Mouse (Mus musculus) liver, embryonic 14.5 days (tissue): ENCODE data around the gene Rbbp5. TPM values are rescaled to one million over a fixed set of nuclear protein-coding genes. Genes with fewer than 3 reads are reported as not detected.

Source experiments
- ATAC-seq: fragments of 200-750 bp; cut with Nextera tagmentation; 2 replicates; pipeline ENCODE4 v1.8.0; 2017; ENCODE audit warnings: moderate number of reproducible peaks, mild to moderate bottlenecking, moderate library complexity; ENCODE audit not compliant: insufficient read depth
- DNase-seq, 3 experiments: peaks; one replicate each; pipeline ENCODE4 v3.0.0-alpha.2; 2012 to 2013; ENCODE audit warnings: low read depth in 3 of 3, low spot score in 3 of 3
- H3K27ac ChIP-seq: fragments of 300-500 bp; sonication (generic); 2 replicates; pipeline ENCODE4 v1.5.1; 2014; ENCODE audit warnings: moderate library complexity, mild to moderate bottlenecking, control low read depth, inconsistent platforms
- H3K27me3 ChIP-seq: fragments of 300-500 bp; sonication (generic); 2 replicates; pipeline ENCODE4 v1.6.1; 2014; ENCODE audit warnings: mild to moderate bottlenecking, low read length, moderate library complexity; ENCODE audit not compliant: control insufficient read depth, insufficient read depth
- H3K36me3 ChIP-seq: fragments of 300-500 bp; sonication (generic); replicated peaks from 2 replicates; pipeline ENCODE4 v1.6.1; 2014; ENCODE audit warnings: low read depth; ENCODE audit not compliant: control insufficient read depth, insufficient read depth
- H3K4me1 ChIP-seq, 2 experiments: fragments of 200-500 bp in 1 of 2; fragments of 300-500 bp in 1 of 2; sonication (generic) in 1 of 2; replicated peaks; 2 replicates each; pipeline ENCODE4 v1.6.1; 2012 to 2014; ENCODE audit warnings: antibody characterized with exemption in 1 of 2, inconsistent platforms in 1 of 2, low read length in 1 of 2; ENCODE audit not compliant: control insufficient read depth in 2 of 2, insufficient read depth in 2 of 2
- H3K4me2 ChIP-seq: fragments of 300-500 bp; sonication (generic); 2 replicates; pipeline ENCODE4 v1.6.1; 2014; ENCODE audit warnings: low read depth, mild to moderate bottlenecking, control low read depth, moderate library complexity
- H3K4me3 ChIP-seq, 2 experiments: fragments of 200-500 bp in 1 of 2; fragments of 300-500 bp in 1 of 2; sonication (generic) in 1 of 2; 2 replicates each; pipeline ENCODE4 v1.5.1; 2012 to 2014; ENCODE audit warnings: low read depth in 2 of 2, low read length in 2 of 2, mild to moderate bottlenecking in 2 of 2, control low read depth in 1 of 2, inconsistent platforms in 1 of 2, moderate library complexity in 1 of 2; ENCODE audit not compliant: insufficient read depth in 1 of 2
- H3K9ac ChIP-seq: fragments of 300-500 bp; sonication (generic); replicated peaks from 2 replicates; pipeline ENCODE4 v1.6.1; 2014; ENCODE audit warnings: mild to moderate bottlenecking, control low read depth, moderate library complexity
- H3K9me3 ChIP-seq: fragments of 300-500 bp; sonication (generic); 2 replicates; pipeline ENCODE4 v1.6.1; 2016; ENCODE audit warnings: low read length, mixed read lengths; ENCODE audit not compliant: control insufficient read depth
- CTCF ChIP-seq: IDR thresholded peaks from 2 replicates; pipeline ENCODE4 v1.5.1; 2016; ENCODE audit warnings: antibody characterized with exemption, low read depth, control low read depth
- EP300 ChIP-seq: IDR thresholded peaks from 2 replicates; pipeline ENCODE4 v1.6.1; 2016; ENCODE audit warnings: antibody characterized with exemption, low read depth
- WGBS: fragments of 180-500 bp; shearing (Covaris S2); extraction: QIAGEN DNeasy Blood & Tissue Kit; methylation state at CpG from one replicate; pipeline ENCODE4 v1.1.7; 2014; ENCODE audit not compliant: insufficient replicate concordance; 5-methylcytosine and 5-hydroxymethylcytosine counted together
- polyA plus RNA-seq, 2 experiments: library from polyadenylated mRNA; depleted of rRNA in 1 of 2; stranded (reverse) in 1 of 2; unstranded in 1 of 2; fragments of >200 nt; fragmentation: Nextera tagmentation in 1 of 2; extraction: Ambion mirVana in 1 of 2; gene quantifications; 2 replicates each; pipeline versions ENCODE4 v1.2.1 to v1.2.3; 2012 to 2014

The Rbbp5 gene
- polyA plus RNA-seq, 2 experiments: 16.3 to 20.0 TPM

DNA sequence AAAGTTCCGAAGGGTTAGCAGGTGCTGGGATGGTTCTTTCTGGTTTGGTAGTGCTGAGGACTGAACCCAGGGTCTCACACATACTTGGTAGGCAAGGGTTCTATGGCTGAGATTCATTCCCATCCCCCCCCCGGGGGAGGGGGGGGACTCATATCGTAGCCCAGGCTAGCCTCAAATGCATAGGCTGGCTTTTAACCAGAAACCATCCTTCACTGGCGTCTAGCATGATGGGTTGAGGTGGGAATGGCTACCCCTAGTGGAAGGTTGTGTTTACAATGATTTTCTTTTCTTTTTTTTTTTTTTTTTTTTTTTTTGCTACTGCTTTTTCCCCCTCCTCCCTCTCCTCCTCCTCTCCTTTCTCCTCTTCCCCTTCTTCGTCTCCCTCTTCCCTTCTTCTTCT lies 4.6 kb upstream of the Rbbp5 start:
- Histone ChIP-seq H3K4me2 (no peak overlapping the region), H3K27me3 (no peaks in the 10 kb centered on the region), H3K4me1 (peaks cover 4 to 6% of the 10 kb centered on the region in 2 experiments; a peak in 3 of 4 replicates), H3K9me3 (no peaks in the 10 kb centered on the region), H3K36me3 (no peaks in the 10 kb centered on the region), H3K4me3 (no peak overlapping the region), H3K27ac (no peak overlapping the region), H3K9ac (no peak overlapping the region)
- TF ChIP-seq CTCF (peak; percentile 51), EP300 (no peak)
- ATAC-seq (no peak), DNase-seq (no peak)
- 47% methylated on average over 5 of the region's 5 CpGs for WGBS

DNA sequence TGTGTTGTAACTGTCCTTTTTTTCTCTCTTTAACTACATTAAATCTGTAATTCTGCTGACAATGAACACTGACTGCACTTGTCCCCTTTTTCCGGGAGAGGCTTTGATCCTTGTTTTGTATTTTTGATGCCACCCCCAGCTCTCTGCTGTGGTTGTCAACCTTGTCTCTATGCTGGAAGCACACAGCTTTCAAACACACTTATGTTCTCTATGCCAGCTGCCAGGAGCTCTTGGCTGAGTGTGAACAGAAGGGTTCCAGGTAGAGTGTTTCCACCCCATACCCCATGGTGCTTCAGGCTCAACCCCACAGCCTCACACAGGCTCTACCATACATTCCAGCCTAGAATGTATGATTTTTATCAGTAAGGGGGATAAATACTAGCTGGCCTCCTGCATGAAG lies 2.7 kb upstream of the Rbbp5 start:
- Histone ChIP-seq H3K36me3 (no peaks in the 10 kb centered on the region), H3K4me2 (no peak overlapping the region), H3K4me1 (peaks cover 10 to 18% of the 10 kb centered on the region in 2 experiments), H3K27ac (no peak overlapping the region), H3K9me3 (no peaks in the 10 kb centered on the region), H3K27me3 (no peaks in the 10 kb centered on the region), H3K4me3 (no peak overlapping the region), H3K9ac (no peak overlapping the region)
- no peak for ATAC-seq
- no peak for DNase-seq
- TF ChIP-seq EP300 (no peak), CTCF (no peak)
- 64% methylated on average over 1 of the region's 1 CpGs for WGBS

DNA sequence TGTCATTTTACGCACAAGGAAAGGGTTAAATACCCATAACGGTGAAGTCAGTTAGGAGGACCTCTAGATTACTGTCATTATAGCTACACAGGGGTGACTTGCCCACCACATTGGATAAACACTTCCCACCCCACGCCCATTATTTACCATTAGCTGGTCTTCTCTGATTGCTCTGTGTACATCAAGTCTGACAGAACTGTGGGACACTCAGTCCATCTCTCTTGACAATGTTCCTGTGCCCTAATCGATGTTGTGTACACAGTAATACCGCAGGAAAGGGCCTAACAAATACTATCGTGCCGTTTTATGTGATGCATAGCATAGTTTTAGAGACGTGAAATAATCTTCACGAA lies 614 bp upstream of the Rbbp5 start:
- ATAC-seq (peak; percentile 56), DNase-seq (peak in 1 of 3 experiments; percentile 23)
- 4% methylated on average over 9 of the region's 9 CpGs for WGBS

DNA sequence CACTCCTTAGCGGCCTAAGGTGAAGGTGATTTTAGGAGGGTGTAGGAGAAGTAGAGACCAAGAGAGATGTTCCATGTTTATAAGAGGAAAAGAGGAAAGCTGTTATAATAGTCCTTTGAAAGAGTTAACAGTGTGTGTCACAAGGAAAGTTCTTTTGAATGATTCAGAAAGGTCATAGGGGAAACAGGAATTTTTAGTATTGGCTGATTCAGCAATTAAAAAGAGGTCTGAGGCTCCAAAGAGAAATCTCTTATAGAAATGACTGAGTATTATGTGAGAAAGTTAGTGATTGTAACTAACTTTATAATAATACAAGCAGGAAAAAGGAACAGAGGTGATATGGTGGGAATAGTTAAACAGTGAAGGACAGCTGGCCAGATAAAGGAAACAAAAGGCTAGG lies 2.3 kb downstream of the Rbbp5 start:
- 80% methylated on average over 1 of the region's 1 CpGs for WGBS
- Histone ChIP-seq H3K4me3 (no peak overlapping the region), H3K4me2 (peak overlapping the region; percentile 11; the same call in 1 of the 2 replicates), H3K36me3 (peaks cover under 1% of the 10 kb centered on the region; the same call in 1 of the 2 replicates), H3K27ac (no peak overlapping the region), H3K4me1 (peaks cover 8 to 18% of the 10 kb centered on the region in 2 experiments), H3K27me3 (no peaks in the 10 kb centered on the region), H3K9me3 (no peaks in the 10 kb centered on the region), H3K9ac (no peak overlapping the region)
- TF ChIP-seq CTCF (no peak), EP300 (no peak)
- DNase-seq (no peak), ATAC-seq (no peak)

More for the DNA sequence above, 614 bp upstream of the Rbbp5 start:
- Histone ChIP-seq H3K27me3 (no peaks in the 10 kb centered on the region), H3K9me3 (no peaks in the 10 kb centered on the region), H3K9ac (peak overlapping the region; percentile 86), H3K27ac (peak overlapping the region; percentile 16), H3K4me2 (peak overlapping the region; percentile 69), H3K4me1 (peaks cover 8 to 18% of the 10 kb centered on the region in 2 experiments), H3K4me3 (peak overlapping the region; percentile 75 to 92), H3K36me3 (no peaks in the 10 kb centered on the region)
- no peak for TF ChIP-seq EP300
- TF ChIP-seq CTCF: no peak

DNA sequence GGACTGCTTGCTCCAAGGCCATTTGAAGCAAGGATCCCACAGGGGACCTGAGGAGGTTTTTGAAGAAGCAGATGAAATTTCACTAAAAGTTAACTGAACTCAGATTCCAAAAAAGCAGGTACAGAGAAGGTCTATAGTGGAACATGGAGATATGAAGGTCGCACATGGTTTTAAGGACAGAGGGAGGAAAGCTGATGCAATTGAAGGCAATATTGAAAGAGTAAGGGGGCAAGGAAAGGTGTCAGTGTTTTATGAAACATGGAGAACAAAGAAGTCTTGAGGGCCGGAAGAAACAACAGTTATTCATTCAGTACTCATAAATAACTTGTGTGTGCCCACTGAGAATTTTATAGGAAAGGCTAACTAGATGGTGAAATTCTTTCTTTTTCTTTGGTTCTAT lies 4.5 kb downstream of the Rbbp5 start:
- H3K27me3 ChIP-seq: no peaks in the 10 kb centered on the region
- 63% methylated on average over 2 of the region's 2 CpGs for WGBS
- DNase-seq (no peak), ATAC-seq (no peak)
- no peak overlapping the region for H3K9ac ChIP-seq
- peaks cover 3% of the 10 kb centered on the region for H3K36me3 ChIP-seq
- peaks cover 6 to 12% of the 10 kb centered on the region in 2 experiments for H3K4me1 ChIP-seq
- H3K27ac ChIP-seq: no peak overlapping the region
- H3K9me3 ChIP-seq: no peaks in the 10 kb centered on the region
- TF ChIP-seq EP300 (no peak), CTCF (no peak)
- H3K4me3 ChIP-seq: no peak overlapping the region
- H3K4me2 ChIP-seq: no peak overlapping the region
